In the genomic region with DNA sequence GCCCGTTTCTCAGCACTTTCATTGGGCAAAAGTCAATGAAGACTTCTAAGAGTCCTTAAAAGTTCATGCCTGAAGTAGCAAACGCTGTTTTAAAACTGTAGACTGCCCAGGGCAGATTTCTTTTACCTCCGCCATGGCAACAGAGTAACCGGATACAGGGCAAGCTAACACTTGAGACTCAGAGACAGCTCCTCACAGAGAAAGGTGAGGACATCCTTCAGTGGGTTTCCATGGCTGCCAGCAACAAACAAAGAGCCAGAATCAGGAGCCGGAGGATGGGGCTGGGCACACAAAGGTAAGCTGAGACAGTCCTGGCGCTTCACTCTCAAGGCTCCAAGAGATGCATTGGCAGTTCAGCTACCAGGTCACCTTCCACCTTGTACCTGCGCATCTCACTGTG, we compare ENCODE assay signal across 20 mouse cellular contexts.
DNase-seq lines count a peak whose midpoint lies in the region.
"Had no signal": no experiment of that assay in that cellular context is flagged by ENCODE, and none has a peak within 500 bp of the region (broad histone marks: within the 10 kb centered on the region; RNA-seq: fewer than 3 reads in every experiment).

No protein-coding gene starts in this region.

- no peak overlapping the region for H3K4me3 ChIP-seq in heart, embryonic 10.5 days
- H3K4me3 ChIP-seq: forebrain, embryonic 10.5 days; layer of hippocampus, adult 2 months; limb, embryonic 12.5 days; megakaryocyte, embryonic 14.5 days; midbrain, embryonic 13.5 days had no signal

- DNase-seq in heart, embryonic 10.5 days (ENCODE audit: low spot score): no peak
- no peak for DNase-seq in heart, postnatal 25 days (ENCODE audit: low spot score)
- peak; percentile 27 to 64 for DNase-seq in lung, adult 18-20 months
- no peak for DNase-seq in lung, postnatal 4 days
- DNase-seq in embryo, embryonic 11 days: peak; percentile 16
- DNase-seq in skeletal muscle tissue, adult 2 months (ENCODE audit: low read depth, low spot score): peak; percentile 7
- no peak for DNase-seq in thymus, postnatal 36 days
- DNase-seq: adrenal gland, adult 2 months; cerebellum, adult 11 months; cerebellum, postnatal 10 days; gastrocnemius, postnatal 14 days; kidney, postnatal 14 days; liver, postnatal 0 days; thymus, adult 2 months had no signal

- 43% methylated on average over 7 of the region's 7 CpGs for WGBS in heart, embryonic 10.5 days

- intact Hi-C loops in heart, postnatal 25 days (cut with DNase I): no loop called here

- no peaks in the 10 kb centered on the region for H3K9me3 ChIP-seq in heart, embryonic 10.5 days
- H3K9me3 ChIP-seq: forebrain, embryonic 10.5 days; midbrain, embryonic 13.5 days had no signal

- H3K27me3 ChIP-seq in heart, embryonic 10.5 days (ENCODE audit: insufficient read depth, poor library complexity, severe bottlenecking): no peaks in the 10 kb centered on the region
- H3K27me3 ChIP-seq: limb, embryonic 12.5 days; megakaryocyte, embryonic 14.5 days had no signal

- peaks cover 48% of the 10 kb centered on the region for H3K4me1 ChIP-seq in heart, embryonic 10.5 days

- peaks cover 4% of the 10 kb centered on the region for H3K36me3 ChIP-seq in heart, embryonic 10.5 days
- H3K36me3 ChIP-seq: limb, embryonic 12.5 days; midbrain, embryonic 13.5 days had no signal

- peak overlapping the region; percentile 42; the same call in 1 of the 2 replicates for H3K27ac ChIP-seq in heart, embryonic 10.5 days
- H3K27ac ChIP-seq: forebrain, embryonic 10.5 days; layer of hippocampus, adult 2 months; limb, embryonic 12.5 days; midbrain, embryonic 13.5 days; stomach, postnatal 0 days had no signal

Comparison
In these comparisons a context has a peak if more than half of its experiments do, and no peak if none do; other contexts are left out.
1. DNase-seq: peak in lung, adult 18-20 months (2 of 2), embryo, embryonic 11 days (single experiment) and skeletal muscle tissue, adult 2 months (single experiment); none in heart, embryonic 10.5 days (single experiment), heart, postnatal 25 days (single experiment), lung, postnatal 4 days (0 of 2) and thymus, postnatal 36 days (0 of 2).